Mouse (Mus musculus) thymus, adult 2 months (tissue): Measurements from ENCODE around the gene Cfap45. TPM values are rescaled to one million over a fixed set of nuclear protein-coding genes. Genes with fewer than 3 reads are reported as not detected.
A peak's percentile ranks its signal among the peaks of the same experiment; 100 is the strongest.

ENCODE experiments used
- DNase-seq: peaks from one replicate; pipeline ENCODE4 v3.0.0; 2021
- H3K27ac ChIP-seq: fragments of 200-500 bp; 2 replicates; pipeline ENCODE4 v1.5.1; 2012; ENCODE audit warnings: low read length, control low read depth; ENCODE audit not compliant: control insufficient read depth, insufficient read depth
- H3K27me3 ChIP-seq: fragments of 200-500 bp; 2 replicates; pipeline ENCODE4 v1.6.1; 2012; ENCODE audit warnings: mild to moderate bottlenecking, low read length, moderate library complexity, mixed read lengths; ENCODE audit not compliant: control insufficient read depth, insufficient read depth
- H3K36me3 ChIP-seq: fragments of 200-500 bp; 2 replicates; pipeline ENCODE4 v1.6.1; 2012; ENCODE audit warnings: mild to moderate bottlenecking, low read length, moderate library complexity; ENCODE audit not compliant: control insufficient read depth, insufficient read depth
- H3K4me1 ChIP-seq: fragments of 200-500 bp; replicated peaks from 2 replicates; pipeline ENCODE4 v1.6.1; 2012; ENCODE audit warnings: low read length; ENCODE audit not compliant: control insufficient read depth, insufficient read depth
- H3K4me3 ChIP-seq: fragments of 200-500 bp; 2 replicates; pipeline ENCODE4 v1.5.1; 2012; ENCODE audit warnings: mild to moderate bottlenecking, low read length, control low read depth, moderate library complexity; ENCODE audit not compliant: control insufficient read depth, insufficient read depth
- CTCF ChIP-seq: fragments of 200-500 bp; IDR thresholded peaks from 2 replicates; pipeline ENCODE4 v1.5.1; 2012; ENCODE audit warnings: mild to moderate bottlenecking, control low read depth, low read length, moderate library complexity, borderline replicate concordance; ENCODE audit not compliant: control insufficient read depth, poor library complexity, insufficient read depth; ENCODE audit errors: extremely low read depth
- POLR2A ChIP-seq: fragments of 200-500 bp; IDR thresholded peaks from 2 replicates; pipeline ENCODE4 v1.6.1; 2012; ENCODE audit warnings: mild to moderate bottlenecking, low read length, control low read depth, moderate library complexity; ENCODE audit not compliant: control insufficient read depth, poor library complexity, insufficient read depth; ENCODE audit errors: extremely low read depth
- WGBS: fragments of 180-500 bp; shearing (Covaris S2); methylation state at CpG from one replicate; pipeline ENCODE4 v1.1.7; 2018; 5-methylcytosine and 5-hydroxymethylcytosine counted together
- polyA plus RNA-seq: library from polyadenylated mRNA; depleted of rRNA; stranded (reverse); fragments of >200 nt; gene quantifications from 2 replicates; pipeline ENCODE4 v1.2.3, GENCODE M21; 2012; rRNA removed

The Cfap45 gene
- polyA plus RNA-seq, 1 experiment = 0.15 TPM

DNA sequence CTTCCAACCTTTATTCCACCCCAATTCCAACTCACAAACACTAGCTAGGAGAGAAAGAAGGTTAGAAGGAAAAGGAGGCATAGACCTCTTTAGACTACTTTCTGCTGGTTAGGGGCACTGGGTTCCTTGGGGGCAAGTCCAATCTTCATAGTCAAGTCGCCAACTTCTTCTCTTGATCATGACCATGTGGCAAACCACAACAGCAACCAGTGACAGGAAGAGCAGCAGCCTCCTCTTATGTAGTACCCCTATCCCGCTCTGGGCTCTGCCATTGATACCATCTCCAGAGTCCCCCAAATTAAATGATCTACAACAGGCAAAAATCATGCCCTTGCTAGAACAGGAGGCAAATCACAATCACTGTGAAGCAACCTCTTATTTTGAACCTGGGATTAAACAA lies 73.4 kb downstream of the Cfap45 start:
- TF ChIP-seq POLR2A = no peak
- TF ChIP-seq CTCF = no peak
- H3K4me1 ChIP-seq = peaks cover 4% of the 10 kb centered on the region
- no peaks in the 10 kb centered on the region for H3K36me3 ChIP-seq
- no peak for DNase-seq
- H3K27me3 ChIP-seq = no peaks in the 10 kb centered on the region
- no peak overlapping the region for H3K4me3 ChIP-seq
- WGBS = 10% methylated on average over 2 of the region's 2 CpGs
- no peak overlapping the region for H3K27ac ChIP-seq

DNA sequence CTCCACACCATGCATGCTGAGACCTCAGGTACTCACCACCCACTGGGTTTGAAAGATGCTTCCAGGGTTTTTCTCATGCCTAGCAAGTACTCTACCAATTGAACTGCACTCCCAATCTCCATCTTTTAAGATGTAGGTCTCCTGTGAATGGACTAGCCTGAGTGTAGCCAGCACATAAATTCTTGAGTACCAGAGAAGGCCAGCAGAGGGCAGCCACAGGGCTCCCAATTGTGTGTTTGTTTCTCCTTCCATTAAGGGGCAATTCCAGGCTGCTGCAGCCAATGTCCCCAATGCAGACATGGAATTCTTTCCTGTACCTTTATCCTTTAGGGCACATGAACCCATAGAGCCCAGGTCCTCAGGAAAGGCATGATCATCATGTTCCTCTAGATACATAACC lies 73.9 kb downstream of the Cfap45 start:
- peak; percentile 22 for DNase-seq

More for the DNA sequence above, 73.9 kb downstream of the Cfap45 start:
- TF ChIP-seq CTCF (no peak), POLR2A (no peak)
- H3K4me1 ChIP-seq = peaks cover 4% of the 10 kb centered on the region
- H3K27ac ChIP-seq = no peak overlapping the region
- H3K4me3 ChIP-seq = no peak overlapping the region
- no peaks in the 10 kb centered on the region for H3K36me3 ChIP-seq
- no peaks in the 10 kb centered on the region for H3K27me3 ChIP-seq

Other genes starting within 250 kb of the Cfap45 start
- gene Atp1a2, start 222.7 kb upstream of the Cfap45 start, polyA plus RNA-seq = 24.4 and 28.5 TPM in 2 replicates
- 1.5 TPM in 2 replicates for gene Kcnj9, start 191.5 kb upstream of the Cfap45 start, polyA plus RNA-seq
- gene Kcnj10, start 179.6 kb upstream of the Cfap45 start, polyA plus RNA-seq = 3.2 and 3.9 TPM in 2 replicates
- 20.8 and 25.3 TPM in 2 replicates for gene Pigm, start 144.3 kb upstream of the Cfap45 start, polyA plus RNA-seq
- 4.3 and 7.3 TPM in 2 replicates for gene Slamf9, start 45.4 kb upstream of the Cfap45 start, polyA plus RNA-seq
- gene Igsf9, start 39.0 kb upstream of the Cfap45 start, polyA plus RNA-seq = 16.4 and 20.3 TPM in 2 replicates
- 178 and 183 TPM in 2 replicates for gene Tagln2, start 20.8 kb upstream of the Cfap45 start, polyA plus RNA-seq
- gene Vsig8, start 35.1 kb downstream of the Cfap45 start, polyA plus RNA-seq = 1.8 and 1.9 TPM in 2 replicates
- 7.2 and 10.9 TPM in 2 replicates for gene Slamf8, start 69.8 kb downstream of the Cfap45 start, polyA plus RNA-seq
- gene Fcrl6, start 81.8 kb downstream of the Cfap45 start, polyA plus RNA-seq = not detected in 2 replicates
- gene Dusp23, start 112.2 kb downstream of the Cfap45 start, polyA plus RNA-seq = 14.2 and 16.1 TPM in 2 replicates
- 1.6 and 2.1 TPM in 2 replicates for gene Crp, start 177.3 kb downstream of the Cfap45 start, polyA plus RNA-seq